Mouse (Mus musculus) heart, postnatal 0 days (tissue): Measurements from ENCODE around the gene Sgtb. TPM values are rescaled to one million over a fixed set of nuclear protein-coding genes. Genes with fewer than 3 reads are reported as not detected.
A peak's percentile ranks its signal among the peaks of the same experiment; 100 is the strongest.

Experiments used
- ATAC-seq: fragments of 200-750 bp; cut with Nextera tagmentation; 2 replicates; pipeline ENCODE4 v1.8.0; 2017; ENCODE audit warnings: low read depth, moderate number of reproducible peaks, moderate library complexity; ENCODE audit not compliant: insufficient read depth
- DNase-seq: peaks from one replicate; pipeline ENCODE4 v3.0.0-alpha.2; 2016; ENCODE audit warnings: low spot score
- H3K27ac ChIP-seq: fragments of 300-500 bp; sonication (generic); 2 replicates; pipeline ENCODE4 v1.5.1; 2014; ENCODE audit warnings: low read depth, mild to moderate bottlenecking
- H3K27me3 ChIP-seq: fragments of 300-500 bp; sonication (generic); 2 replicates; pipeline ENCODE4 v1.6.1; 2014; ENCODE audit warnings: low read length, mixed read lengths; ENCODE audit not compliant: control insufficient read depth, insufficient read depth
- H3K36me3 ChIP-seq: fragments of 300-500 bp; sonication (generic); replicated peaks from 2 replicates; pipeline ENCODE4 v1.6.1; 2014; ENCODE audit warnings: low read length, mixed read lengths; ENCODE audit not compliant: control insufficient read depth, insufficient read depth
- H3K4me1 ChIP-seq: fragments of 300-500 bp; sonication (generic); 2 replicates; pipeline ENCODE4 v1.6.1; 2014; ENCODE audit warnings: antibody characterized with exemption; ENCODE audit not compliant: control insufficient read depth, insufficient read depth
- H3K4me2 ChIP-seq: fragments of 300-500 bp; sonication (generic); 2 replicates; pipeline ENCODE4 v1.6.1; 2014; ENCODE audit warnings: low read depth, mild to moderate bottlenecking, low read length, moderate library complexity
- H3K4me3 ChIP-seq: fragments of 300-500 bp; sonication (generic); 2 replicates; pipeline ENCODE4 v1.5.1; 2014; ENCODE audit warnings: low read depth, low read length
- H3K9ac ChIP-seq: fragments of 300-500 bp; sonication (generic); replicated peaks from 2 replicates; pipeline ENCODE4 v1.6.1; 2014; ENCODE audit warnings: low read depth, low read length, mixed read lengths
- H3K9me3 ChIP-seq: fragments of 300-500 bp; sonication (generic); replicated peaks from 2 replicates; pipeline ENCODE4 v1.6.1; 2016; ENCODE audit warnings: low read length; ENCODE audit not compliant: control insufficient read depth
- CTCF ChIP-seq: IDR thresholded peaks from 2 replicates; pipeline ENCODE4 v1.5.1; 2016; ENCODE audit warnings: antibody characterized with exemption, control low read depth, low read depth
- EP300 ChIP-seq: IDR thresholded peaks from 2 replicates; pipeline ENCODE4 v1.6.1; 2016; ENCODE audit warnings: antibody characterized with exemption, low read depth
- WGBS: fragments of 180-500 bp; shearing (Covaris S2); extraction: QIAGEN DNeasy Blood & Tissue Kit; methylation state at CpG from one replicate; pipeline ENCODE4 v1.1.7; 2014; 5-methylcytosine and 5-hydroxymethylcytosine counted together
- polyA plus RNA-seq: library from polyadenylated mRNA; unstranded; fragments of >200 nt; fragmentation: Nextera tagmentation; extraction: Ambion mirVana; gene quantifications from 2 replicates; pipeline ENCODE4 v1.2.1, GENCODE M21; 2015
- total RNA-seq: library from RNA; depleted of rRNA; stranded (reverse); fragments of >200 nt; gene quantifications from 2 replicates; pipeline ENCODE4 v1.2.3, GENCODE M21; 2014; ENCODE audit warnings: low replicate concordance

Gene Sgtb
- total and polyA plus RNA-seq, 2 experiments from 2014 or later: 1.1 TPM

DNA sequence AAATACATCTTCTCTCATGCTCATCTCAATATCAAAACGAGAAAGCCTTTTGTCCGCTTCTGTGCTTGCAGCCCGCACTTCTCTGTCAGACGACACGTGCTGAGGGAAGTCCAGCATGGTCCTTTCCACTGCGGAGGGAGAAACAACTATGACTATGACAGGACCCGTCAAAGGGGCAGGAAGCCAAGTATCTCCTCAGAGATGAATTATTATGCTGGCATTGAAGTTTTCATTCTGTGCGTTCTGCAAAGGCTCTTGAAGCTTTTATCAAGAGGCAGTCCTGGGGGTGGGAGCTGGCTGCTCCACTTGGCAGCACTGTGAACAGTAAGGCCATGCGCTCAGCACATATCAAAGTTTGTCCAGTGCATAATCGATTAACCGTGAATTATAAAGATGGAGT, 40.3 kb upstream of the Sgtb start:
- WGBS: 56% methylated on average over 11 of the region's 11 CpGs
- no peak for ATAC-seq
- H3K36me3 ChIP-seq: peaks cover 16% of the 10 kb centered on the region; the same call in 1 of the 2 replicates
- no peak overlapping the region for H3K4me2 ChIP-seq
- no peaks in the 10 kb centered on the region for H3K4me1 ChIP-seq
- H3K9ac ChIP-seq: no peak overlapping the region
- H3K27me3 ChIP-seq: no peaks in the 10 kb centered on the region
- no peaks in the 10 kb centered on the region for H3K9me3 ChIP-seq
- H3K4me3 ChIP-seq: no peak overlapping the region
- DNase-seq: no peak
- H3K27ac ChIP-seq: no peak overlapping the region
- TF ChIP-seq EP300 (no peak), CTCF (no peak)

DNA sequence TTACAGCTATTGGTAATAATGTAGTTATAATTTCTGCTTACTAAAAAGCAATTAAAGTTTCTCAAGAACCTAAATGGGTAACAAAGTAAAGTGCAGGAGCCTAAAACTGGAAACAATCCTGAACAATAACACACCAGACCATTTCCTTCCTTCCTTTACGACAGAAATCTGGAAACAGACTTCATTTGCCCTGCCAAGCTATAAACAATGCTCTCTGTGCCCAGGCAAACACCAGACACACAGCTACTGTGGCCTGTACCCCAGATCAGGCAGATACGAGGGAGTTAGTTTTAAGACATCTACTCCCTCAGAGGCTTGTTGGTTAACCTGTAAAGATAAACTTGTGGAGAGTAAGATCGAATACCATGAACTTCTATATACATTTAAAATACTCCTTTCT, 38.8 kb upstream of the Sgtb start:
- H3K4me3 ChIP-seq: no peak overlapping the region
- H3K9ac ChIP-seq: no peak overlapping the region
- no peak overlapping the region for H3K4me2 ChIP-seq
- WGBS: 62% methylated on average over 3 of the region's 3 CpGs
- no peaks in the 10 kb centered on the region for H3K4me1 ChIP-seq
- ATAC-seq (no peak), DNase-seq (no peak)
- no peaks in the 10 kb centered on the region for H3K27me3 ChIP-seq
- H3K9me3 ChIP-seq: no peaks in the 10 kb centered on the region
- H3K36me3 ChIP-seq: peaks cover 16% of the 10 kb centered on the region; the same call in 1 of the 2 replicates
- TF ChIP-seq CTCF: no peak
- peak overlapping the region; percentile 46; the same call in 1 of the 2 replicates for H3K27ac ChIP-seq

DNA sequence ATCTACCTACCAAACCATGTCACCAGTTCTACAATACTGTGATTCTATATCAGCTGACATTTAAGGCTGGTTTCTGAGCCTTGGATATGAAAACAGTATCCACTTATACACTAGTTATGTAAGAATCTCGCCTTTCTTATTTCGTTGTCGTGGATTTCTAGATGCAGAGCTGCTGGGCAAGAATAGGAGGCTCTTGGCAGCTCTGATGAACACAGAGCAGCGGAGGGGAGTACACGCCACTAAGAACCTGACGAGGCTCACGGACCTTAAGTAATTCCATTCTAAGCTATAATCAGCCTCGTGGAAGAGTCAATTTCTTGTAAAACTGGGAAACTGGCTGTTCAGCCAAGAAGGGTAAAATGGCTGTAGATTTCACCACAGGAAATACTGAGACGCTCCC, 37.2 kb upstream of the Sgtb start:
- peaks cover 16% of the 10 kb centered on the region; the same call in 1 of the 2 replicates for H3K36me3 ChIP-seq
- ATAC-seq: no peak
- H3K4me2 ChIP-seq: no peak overlapping the region
- no peak for TF ChIP-seq CTCF
- TF ChIP-seq EP300: no peak
- DNase-seq: no peak
- no peak overlapping the region for H3K9ac ChIP-seq
- H3K27ac ChIP-seq: no peak overlapping the region
- no peak overlapping the region for H3K4me3 ChIP-seq
- no peaks in the 10 kb centered on the region for H3K9me3 ChIP-seq
- H3K27me3 ChIP-seq: no peaks in the 10 kb centered on the region
- 90% methylated on average over 9 of the region's 9 CpGs for WGBS
- H3K4me1 ChIP-seq: no peaks in the 10 kb centered on the region

DNA sequence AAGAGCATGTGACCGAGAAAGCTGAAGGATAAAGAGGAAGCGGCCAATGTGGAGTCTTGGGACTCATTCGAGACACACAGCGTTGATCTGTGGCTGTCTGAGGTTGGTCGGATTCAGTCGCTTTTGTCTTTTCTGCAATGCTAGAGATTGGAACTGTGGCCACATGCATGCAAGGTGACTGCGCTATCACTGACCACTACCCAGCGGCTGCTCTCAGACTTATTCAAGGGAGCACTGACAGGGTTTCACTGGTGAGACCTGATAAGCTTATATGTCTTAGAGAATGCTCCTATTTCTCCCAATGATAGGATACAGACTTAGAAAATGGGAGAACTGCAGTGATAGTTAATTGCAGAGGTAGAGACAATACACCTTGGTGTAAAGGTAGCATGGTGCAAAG, 35.3 kb upstream of the Sgtb start:
- Histone ChIP-seq H3K4me3 (no peak overlapping the region), H3K9ac (no peak overlapping the region), H3K9me3 (no peaks in the 10 kb centered on the region), H3K4me2 (no peak overlapping the region), H3K27ac (no peak overlapping the region), H3K4me1 (no peaks in the 10 kb centered on the region), H3K27me3 (no peaks in the 10 kb centered on the region), H3K36me3 (peaks cover 5% of the 10 kb centered on the region; the same call in 1 of the 2 replicates)
- TF ChIP-seq EP300 (no peak), CTCF (no peak)
- DNase-seq: no peak
- WGBS: 90% methylated on average over 8 of the region's 8 CpGs
- no peak; the same call in 1 of the 2 replicates for ATAC-seq

DNA sequence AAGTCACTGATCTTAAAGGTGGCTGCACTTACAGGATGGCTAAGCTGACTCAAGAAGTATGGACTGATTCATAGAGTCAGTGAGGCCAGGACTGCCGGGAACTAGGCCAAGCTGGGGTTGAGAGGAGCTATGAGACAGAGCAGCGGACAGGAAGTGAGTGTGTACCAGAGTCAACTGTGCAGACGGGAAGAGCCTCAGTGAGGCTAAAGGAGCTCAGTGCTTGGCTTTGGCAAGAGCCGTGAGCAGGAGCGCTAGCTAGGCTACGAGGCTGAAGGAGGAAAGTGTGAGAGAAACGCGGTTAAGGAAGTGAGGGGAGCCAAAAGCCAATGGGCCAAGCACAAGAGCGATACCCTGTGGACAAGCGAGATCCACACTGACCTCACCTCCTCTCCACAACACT, 34.8 kb upstream of the Sgtb start:
- H3K4me3 ChIP-seq: no peak overlapping the region
- WGBS: 45% methylated on average over 10 of the region's 10 CpGs
- peak overlapping the region; percentile 3; the same call in 1 of the 2 replicates for H3K4me2 ChIP-seq
- H3K27me3 ChIP-seq: no peaks in the 10 kb centered on the region
- H3K4me1 ChIP-seq: no peaks in the 10 kb centered on the region
- H3K9ac ChIP-seq: no peak overlapping the region
- TF ChIP-seq CTCF: no peak
- TF ChIP-seq EP300: no peak
- peaks cover 5% of the 10 kb centered on the region; the same call in 1 of the 2 replicates for H3K36me3 ChIP-seq
- DNase-seq (peak; percentile 63), ATAC-seq (peak; percentile 76)
- no peaks in the 10 kb centered on the region for H3K9me3 ChIP-seq
- no peak overlapping the region for H3K27ac ChIP-seq

DNA sequence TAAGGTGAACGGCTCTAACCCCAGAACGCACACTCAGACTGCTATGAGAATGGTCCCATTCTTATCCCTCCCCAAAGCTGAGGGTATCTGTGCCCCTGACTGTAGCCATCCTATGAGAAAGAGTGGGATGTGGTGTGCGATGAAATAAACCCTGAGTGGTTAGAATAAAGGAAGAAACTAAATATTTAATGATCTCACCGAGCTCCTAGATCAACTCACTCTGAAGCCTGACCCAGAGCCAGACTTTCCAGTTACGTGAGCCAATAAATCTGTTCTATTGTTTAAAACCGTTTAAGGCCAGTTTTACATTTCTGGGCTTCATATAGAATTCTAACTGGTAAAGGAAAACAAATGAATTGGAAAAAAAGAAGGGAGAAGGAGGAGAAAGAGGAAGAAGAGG, 32.5 kb upstream of the Sgtb start:
- ATAC-seq (no peak), DNase-seq (no peak)
- Histone ChIP-seq H3K27me3 (no peaks in the 10 kb centered on the region), H3K27ac (no peak overlapping the region), H3K4me3 (no peak overlapping the region), H3K9ac (no peak overlapping the region), H3K4me2 (no peak overlapping the region), H3K9me3 (no peaks in the 10 kb centered on the region), H3K36me3 (peaks cover under 1% of the 10 kb centered on the region; the same call in 1 of the 2 replicates), H3K4me1 (no peaks in the 10 kb centered on the region)
- TF ChIP-seq EP300 (no peak), CTCF (no peak)
- WGBS: 75% methylated on average over 6 of the region's 6 CpGs
